Mouse (Mus musculus) left cerebral cortex, adult 2 months (tissue): ENCODE results near the gene Ralbp1. TPM values are rescaled to one million over a fixed set of nuclear protein-coding genes. Genes with fewer than 3 reads are reported as not detected.

ENCODE experiments used
- DNase-seq, 2 experiments: peaks; one replicate each; pipeline ENCODE4 v3.0.0; 2021 to 2022; ENCODE audit warnings: low spot score in 2 of 2, mixed read lengths in 1 of 2; ENCODE audit errors: extremely low spot score in 1 of 2
- H3K27ac ChIP-seq: fragments of 200-600 bp; 2 replicates; pipeline ENCODE4 v1.8.1; 2022
- H3K4me3 ChIP-seq: fragments of 200-600 bp; 2 replicates; pipeline ENCODE4 v1.8.1; 2022
- CTCF ChIP-seq: fragments of 200-600 bp; IDR thresholded peaks from 2 replicates; pipeline ENCODE4 v1.8.1; 2022; ENCODE audit warnings: antibody characterized with exemption, mild to moderate bottlenecking, moderate library complexity
- intact Hi-C: fragments of 180-260 bp; cut with DNase I; formaldehyde crosslinking; loops from one replicate; pipeline ENCODE4 v1.15.1; 2025
- total RNA-seq, 2 experiments: library from RNA; stranded (reverse); gene quantifications; 2 replicates each; pipeline ENCODE4 v1.2.3; 2021

The Ralbp1 gene
- total RNA-seq, 2 experiments from 2014 or later, result 69.3 to 69.6 TPM

DNA sequence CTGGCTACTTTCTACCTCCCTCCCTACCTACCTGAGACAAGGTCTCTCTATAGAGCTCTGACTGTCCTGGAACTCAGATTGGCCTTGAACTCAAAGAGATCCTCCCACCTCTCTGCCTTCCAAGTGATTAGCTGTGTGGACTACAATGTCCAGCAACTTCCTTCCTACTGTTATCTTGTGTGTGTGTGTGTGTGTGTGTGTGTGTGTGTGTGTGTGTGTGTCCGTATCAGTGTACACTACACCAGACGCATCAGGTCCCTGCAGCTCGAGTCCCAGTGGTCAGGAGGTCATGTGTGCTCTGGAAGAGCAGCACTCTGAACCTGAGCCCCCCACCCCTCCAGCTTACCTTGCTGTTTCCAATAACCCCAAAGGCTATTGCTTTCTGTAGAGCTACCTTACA is 19.4 kb downstream of the Ralbp1 start:
- H3K4me3 ChIP-seq, result no peak overlapping the region
- H3K27ac ChIP-seq, result no peak overlapping the region
- intact Hi-C loops, result loop anchor here (10.0 kb wide), 2 partner anchors 359 to 619 kb away; no protein-coding TSS in a partner anchor
- no peak for TF ChIP-seq CTCF
- DNase-seq, result no peak

DNA sequence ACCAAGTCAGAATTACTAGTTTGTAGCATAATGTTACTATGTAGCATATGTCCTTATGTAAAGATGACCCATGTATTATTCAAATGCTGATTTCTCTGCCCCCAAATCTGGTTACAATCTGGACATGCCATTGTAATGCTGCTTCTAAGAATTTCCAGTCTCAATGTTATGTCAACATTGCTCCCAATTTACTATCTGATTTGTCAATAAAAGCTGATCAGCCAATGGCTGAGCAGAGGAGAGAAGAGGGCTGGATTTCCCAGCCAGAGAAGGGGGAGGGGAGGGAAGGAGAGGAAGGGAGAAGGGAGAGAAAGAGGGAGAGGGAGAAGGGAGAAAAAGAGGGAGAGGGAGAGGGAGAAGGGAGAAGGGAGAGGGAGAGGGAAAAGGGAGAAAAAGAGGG is 20.3 kb downstream of the Ralbp1 start:
- TF ChIP-seq CTCF, result no peak
- H3K4me3 ChIP-seq, result no peak overlapping the region
- no peak overlapping the region for H3K27ac ChIP-seq
- intact Hi-C loops, result loop anchor here (10.0 kb wide), 2 partner anchors 360 to 620 kb away; no protein-coding TSS in a partner anchor
- DNase-seq, result no peak

DNA sequence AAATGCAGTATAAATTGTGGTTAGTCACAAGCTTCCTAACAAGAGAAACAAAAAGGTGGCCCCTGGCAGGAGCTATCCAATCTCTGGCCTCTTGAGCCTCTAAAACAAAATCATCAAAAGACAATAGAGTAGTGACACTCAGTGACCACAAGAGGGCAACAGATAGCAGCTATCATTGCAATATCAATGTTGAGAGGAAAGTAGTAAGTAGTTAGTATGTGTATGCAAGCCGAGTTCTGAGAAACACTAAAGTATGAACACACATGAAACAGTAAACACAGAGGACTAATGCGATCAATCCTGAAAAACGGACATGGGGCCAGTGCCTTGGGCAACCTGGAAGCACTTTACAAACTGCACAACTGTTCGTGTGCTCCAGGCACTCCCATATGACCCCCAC is 20.9 kb downstream of the Ralbp1 start:
- intact Hi-C loops, result loop anchor here (5.0 to 10.0 kb wide), 3 partner anchors 88 to 620 kb away; partner anchors contain the start of gene Twsg1
- DNase-seq, result no peak
- Histone ChIP-seq H3K4me3 (no peak overlapping the region), H3K27ac (no peak overlapping the region)
- peak; percentile 87 for TF ChIP-seq CTCF

DNA sequence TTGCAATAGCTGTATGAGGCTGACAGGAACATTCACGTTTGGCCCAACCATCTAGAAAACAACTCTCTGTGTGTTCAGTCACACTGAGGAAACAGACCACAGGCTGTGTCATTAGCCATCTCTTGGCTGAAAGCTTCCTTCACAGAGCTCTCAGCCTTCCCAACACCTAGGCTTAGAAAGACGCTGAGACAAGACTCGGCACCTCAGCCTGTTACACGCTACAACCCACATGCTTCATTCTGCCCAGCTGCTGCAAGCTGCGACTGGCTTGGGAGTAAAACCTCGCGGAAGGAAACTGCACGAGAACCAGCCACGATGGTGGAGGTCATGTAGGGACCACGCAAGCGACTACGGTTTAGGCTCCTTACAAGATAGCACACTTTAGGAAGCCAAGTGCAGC is 21.8 kb downstream of the Ralbp1 start:
- intact Hi-C loops, result loop anchor here (5.0 to 10.0 kb wide), 3 partner anchors 88 to 621 kb away; partner anchors contain the start of gene Twsg1
- no peak overlapping the region for H3K27ac ChIP-seq
- no peak for DNase-seq
- no peak for TF ChIP-seq CTCF
- H3K4me3 ChIP-seq, result no peak overlapping the region

DNA sequence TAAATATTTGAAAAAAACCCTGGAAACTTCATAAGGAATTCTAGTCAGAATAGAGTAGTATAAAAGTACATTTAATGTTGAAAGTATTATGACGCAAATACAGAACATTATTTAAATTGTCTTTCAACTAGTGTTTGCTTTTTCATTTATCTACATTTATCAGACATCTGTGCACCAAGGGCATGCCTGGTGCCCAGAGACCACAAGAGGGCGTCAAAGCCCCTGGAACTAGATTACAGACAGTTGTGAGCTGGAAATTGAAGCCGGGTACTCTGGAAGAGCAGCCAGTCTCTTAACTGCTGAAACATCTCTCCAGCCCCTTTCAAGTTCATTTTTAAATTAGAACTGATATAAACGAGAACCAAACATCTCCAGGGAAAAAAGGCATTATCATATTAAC is 23.0 kb downstream of the Ralbp1 start:
- Histone ChIP-seq H3K4me3 (no peak overlapping the region), H3K27ac (no peak overlapping the region)
- TF ChIP-seq CTCF, result peak; percentile 57
- no peak for DNase-seq
- intact Hi-C loops, result loop anchor here (5.0 to 10.0 kb wide), 3 partner anchors 90 to 622 kb away; partner anchors contain the start of gene Twsg1

DNA sequence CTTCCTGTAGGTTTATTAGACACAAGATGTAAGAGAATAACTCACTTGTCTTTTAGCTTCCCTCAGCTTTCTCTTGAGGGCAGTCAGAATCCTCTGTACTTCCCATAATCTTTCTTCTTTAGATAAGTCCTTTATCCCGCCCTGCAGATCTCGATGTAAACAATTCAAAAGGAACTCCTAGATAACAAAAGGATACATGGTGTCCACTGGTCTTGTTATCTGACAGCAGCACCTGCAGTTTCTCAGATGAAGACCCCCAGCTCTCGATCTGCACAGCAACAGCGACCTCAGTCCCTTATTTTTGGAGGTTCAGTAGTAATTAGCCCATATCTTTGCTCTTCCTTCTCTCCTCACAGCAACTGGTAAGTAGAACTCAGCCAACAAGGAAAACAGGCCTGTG is 28.0 kb downstream of the Ralbp1 start:
- Histone ChIP-seq H3K27ac (no peak overlapping the region), H3K4me3 (no peak overlapping the region)
- no peak for TF ChIP-seq CTCF
- intact Hi-C loops, result no loop called here
- DNase-seq, result no peak

DNA sequence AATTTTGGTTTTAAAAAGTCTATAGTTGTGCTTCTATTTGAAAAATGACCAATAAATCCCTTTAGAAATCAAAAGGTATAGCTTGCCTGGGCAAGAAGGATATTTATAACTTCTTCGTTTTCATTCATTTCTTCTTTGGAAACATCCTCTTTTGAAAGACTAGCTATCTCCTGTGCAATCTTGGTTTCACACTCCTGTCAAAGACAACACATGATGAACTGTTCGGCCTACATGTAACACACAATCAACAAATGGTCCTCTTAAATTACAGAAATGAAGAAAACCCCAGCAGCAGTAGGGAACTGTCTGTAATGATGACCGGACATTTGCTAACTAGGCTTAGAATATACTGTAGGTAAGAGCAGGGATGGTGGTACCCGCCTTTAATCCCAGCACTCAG is 31.6 kb downstream of the Ralbp1 start:
- intact Hi-C loops, result no loop called here
- no peak for DNase-seq

DNA sequence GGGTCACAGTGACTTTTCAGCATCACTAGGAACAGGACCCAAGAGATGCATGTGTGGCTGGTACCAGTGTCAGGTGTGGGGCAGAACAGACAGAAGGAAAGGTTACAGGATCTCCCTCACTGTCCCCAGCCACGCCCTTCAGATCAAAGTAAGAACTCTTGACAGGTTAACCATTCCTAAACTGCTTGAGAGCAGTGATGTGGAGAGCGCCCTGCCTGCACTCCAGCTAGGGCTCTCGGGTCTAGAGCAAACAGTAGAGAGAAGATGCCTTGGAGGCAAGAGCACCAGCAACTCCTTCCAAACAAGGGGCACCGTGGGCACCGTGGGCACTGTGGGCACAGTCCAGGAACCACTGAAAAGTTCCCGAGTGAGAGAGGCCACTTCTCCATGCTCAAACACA is 32.3 kb downstream of the Ralbp1 start:
- DNase-seq, result no peak
- no peak overlapping the region for H3K4me3 ChIP-seq
- no peak overlapping the region for H3K27ac ChIP-seq
- intact Hi-C loops, result no loop called here
- no peak for TF ChIP-seq CTCF

More for the DNA sequence above, 31.6 kb downstream of the Ralbp1 start:
- H3K4me3 ChIP-seq, result no peak overlapping the region
- TF ChIP-seq CTCF, result no peak
- no peak overlapping the region for H3K27ac ChIP-seq

DNA sequence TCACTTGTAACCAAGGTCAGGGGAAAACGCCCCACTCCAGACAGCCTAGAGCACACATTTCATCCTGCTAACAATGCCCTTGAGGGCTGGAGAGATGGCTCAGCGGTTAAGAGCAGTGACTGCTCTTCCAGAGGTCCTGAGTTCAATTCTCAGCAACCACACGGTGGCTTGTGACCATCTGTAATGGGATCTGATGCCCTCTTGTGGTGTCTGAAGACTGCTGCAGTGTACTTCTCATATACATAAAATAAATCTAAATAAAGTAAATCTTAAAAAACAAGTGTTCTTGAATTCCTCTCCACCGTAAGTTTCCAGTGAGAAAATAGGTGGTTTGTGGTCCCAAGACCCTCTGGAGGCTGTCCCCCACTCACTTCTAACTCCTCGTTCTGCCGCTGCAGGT is 33.8 kb downstream of the Ralbp1 start:
- H3K27ac ChIP-seq, result no peak overlapping the region
- TF ChIP-seq CTCF, result peak; percentile 36
- intact Hi-C loops, result no loop called here
- DNase-seq, result no peak
- no peak overlapping the region for H3K4me3 ChIP-seq

DNA sequence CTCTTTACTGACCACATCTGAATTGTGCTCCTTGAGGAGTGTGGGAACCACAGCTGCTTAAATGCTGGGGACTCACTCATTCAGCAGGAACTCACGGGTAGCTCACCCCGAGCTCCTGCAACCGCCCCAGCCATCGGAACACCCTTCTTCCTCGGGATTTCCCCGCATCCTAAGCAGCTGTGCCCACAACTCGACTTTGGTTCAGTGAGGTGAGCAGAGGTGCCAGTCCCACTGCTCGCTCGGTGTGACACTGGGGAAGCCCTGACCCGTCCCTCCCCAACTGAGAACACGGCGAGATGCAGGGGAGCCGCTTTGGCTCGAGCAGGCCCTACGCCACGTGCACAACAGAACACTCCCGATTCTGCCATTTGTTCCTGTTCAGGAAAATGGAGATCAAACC is 35.1 kb downstream of the Ralbp1 start:
- no peak overlapping the region for H3K4me3 ChIP-seq
- intact Hi-C loops, result no loop called here
- DNase-seq, result no peak
- TF ChIP-seq CTCF, result no peak
- H3K27ac ChIP-seq, result no peak overlapping the region

DNA sequence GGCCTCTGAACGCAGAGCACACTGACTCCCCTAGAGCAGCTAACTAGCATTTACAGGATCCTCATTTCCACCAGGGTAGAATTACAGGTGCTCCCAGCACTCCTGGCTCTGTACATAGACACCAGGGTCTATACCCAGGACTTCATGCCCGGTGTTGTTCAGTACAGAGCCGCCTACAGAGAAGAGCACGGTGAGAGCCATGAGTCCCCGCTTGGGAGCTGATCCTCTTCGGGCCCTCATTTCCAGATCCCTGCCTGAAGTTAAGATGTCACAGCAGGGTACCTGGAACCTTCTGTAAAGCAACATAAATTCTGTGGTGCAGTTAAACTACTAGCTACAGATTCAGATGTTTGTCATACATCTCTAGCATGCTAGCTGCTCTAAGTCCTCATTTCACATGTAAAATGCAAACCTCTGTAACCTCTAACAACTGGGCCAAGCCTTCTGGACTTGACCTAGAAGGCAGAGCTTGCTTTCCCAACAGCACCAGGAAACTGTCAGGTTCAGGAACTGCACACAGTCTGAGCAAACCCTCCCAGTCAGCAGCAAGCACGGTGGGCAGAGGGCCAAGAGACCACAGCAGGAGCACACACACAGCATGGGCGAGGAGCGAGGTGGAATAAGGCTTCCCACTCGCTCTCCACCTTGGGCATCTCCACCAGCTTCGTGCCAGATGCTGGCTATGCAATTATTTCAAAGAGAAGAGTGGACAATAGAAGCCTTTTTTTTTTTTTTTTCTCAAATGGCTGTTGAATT is 37.7 kb downstream of the Ralbp1 start:
- no peak for DNase-seq
- TF ChIP-seq CTCF, result no peak
- intact Hi-C loops, result no loop called here
- peak overlapping the region; percentile 15; the same call in 1 of the 2 replicates for H3K27ac ChIP-seq
- no peak overlapping the region for H3K4me3 ChIP-seq

DNA sequence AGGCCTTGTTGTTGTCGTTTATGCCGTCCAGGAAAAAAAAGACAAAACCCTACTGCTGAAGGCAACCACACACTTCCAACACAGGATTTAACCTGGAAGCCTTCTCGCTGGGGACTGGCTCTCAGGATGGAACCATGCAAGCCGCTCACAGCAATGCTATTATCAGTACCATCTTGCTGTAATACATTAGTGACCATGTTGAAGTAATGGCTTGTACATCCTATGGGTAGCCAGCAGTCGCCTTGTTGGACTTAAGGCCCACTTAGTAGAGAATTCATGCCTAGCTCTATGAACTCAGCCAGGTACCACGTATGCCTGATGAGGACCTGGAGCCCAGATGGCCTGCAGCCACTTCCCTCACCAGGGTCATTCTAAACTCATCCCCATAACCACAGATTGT is 40.2 kb downstream of the Ralbp1 start:
- no peak overlapping the region for H3K4me3 ChIP-seq
- TF ChIP-seq CTCF, result no peak
- no peak for DNase-seq
- intact Hi-C loops, result no loop called here
- H3K27ac ChIP-seq, result no peak overlapping the region
